Mouse (Mus musculus): ENCODE results near the gene Mixl1. TPM values are rescaled to one million over a fixed set of nuclear protein-coding genes. Genes with fewer than 3 reads are reported as not detected.

The Mixl1 gene
- not detected in 2 replicates for polyA plus RNA-seq (2012; rRNA removed)

DNA sequence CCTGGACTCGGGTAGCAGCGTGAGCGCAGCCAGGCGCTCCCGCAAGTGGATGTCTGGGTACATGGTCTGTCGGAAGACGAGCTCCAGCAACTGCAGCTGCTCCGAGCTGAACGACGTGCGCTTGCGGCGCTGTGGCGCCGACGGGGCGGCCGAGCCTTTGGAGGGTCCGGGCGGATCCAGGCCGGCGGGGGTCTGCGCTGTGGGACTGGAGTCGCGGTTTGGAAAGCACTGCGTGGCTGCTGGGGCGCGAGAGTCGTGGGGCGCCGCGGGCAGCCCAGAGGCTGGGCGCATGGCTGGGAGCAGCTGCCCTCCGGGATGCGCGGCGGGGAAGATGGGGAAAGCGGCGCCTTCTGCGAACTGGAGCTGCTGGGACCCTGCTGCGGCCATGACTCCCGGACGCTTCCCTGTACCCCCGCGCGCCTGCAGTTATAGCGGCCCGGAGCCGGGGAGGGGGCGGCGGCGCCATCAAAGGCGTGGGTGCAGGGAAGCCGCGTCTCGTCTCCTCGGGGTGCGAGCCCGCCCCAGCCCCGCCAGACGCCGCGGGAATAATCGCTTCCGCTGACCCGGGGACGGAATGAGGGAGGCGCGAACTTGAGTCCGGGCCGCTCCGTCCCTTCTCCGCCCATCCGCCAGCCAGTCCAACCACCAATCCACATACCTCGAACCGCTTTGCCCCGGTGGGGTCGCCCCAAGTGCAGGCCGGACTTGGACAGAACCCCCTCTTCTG lies at the start of gene Mixl1:
Gene Mixl1 (minus strand): TSS at position 409 of the 727 bp plus-strand sequence.
- Histone ChIP-seq H3K27me3 (ENCODE audit: control insufficient read depth, insufficient read depth, low read length) (peaks cover 15% of the 10 kb centered on the region), H3K36me3 (ENCODE audit: control insufficient read depth, insufficient read depth, low read length) (no peaks in the 10 kb centered on the region), H3K27ac (ENCODE audit: insufficient read depth, low read depth, low read length) (no peak within 1 kb of the TSS), H3K4me1 (ENCODE audit: control insufficient read depth, insufficient read depth, insufficient read length, low read length) (peaks cover 9% of the 10 kb centered on the region), H3K4me3 (ENCODE audit: low read depth, low read length) (peak within 1 kb of the TSS; percentile 55)
- TF ChIP-seq CTCF (IDR thresholded peaks at IDR 0.05; ENCODE audit: extremely low read depth, insufficient read length, insufficient replicate concordance, low read depth, low read length) (no peak), POLR2A (IDR thresholded peaks at IDR 0.05; ENCODE audit: low read depth, low read length) (no peak)
- WGBS = 3% methylated on average over 79 of the region's 79 CpGs

GRCm38 (mm10) chr1:180729231-180729630 lies 32.4 kb upstream of the Mixl1 start:
- WGBS = 47% methylated on average over 3 of the region's 3 CpGs
- no peak overlapping the region for H3K27ac ChIP-seq (ENCODE audit: insufficient read depth, low read depth, low read length)
- H3K27me3 ChIP-seq (ENCODE audit: control insufficient read depth, insufficient read depth, low read length) = no peaks in the 10 kb centered on the region
- TF ChIP-seq CTCF (IDR thresholded peaks at IDR 0.05; ENCODE audit: extremely low read depth, insufficient read length, insufficient replicate concordance, low read depth, low read length) (no peak), POLR2A (IDR thresholded peaks at IDR 0.05; ENCODE audit: low read depth, low read length) (no peak)
- H3K4me1 ChIP-seq (ENCODE audit: control insufficient read depth, insufficient read depth, insufficient read length, low read length) = peaks cover 4% of the 10 kb centered on the region; the same call in 1 of the 2 replicates
- H3K36me3 ChIP-seq (ENCODE audit: control insufficient read depth, insufficient read depth, low read length) = peaks cover 5% of the 10 kb centered on the region
- H3K4me3 ChIP-seq (ENCODE audit: low read depth, low read length) = no peak overlapping the region

- no peaks in the 10 kb centered on the region for H3K36me3 ChIP-seq (ENCODE audit: control insufficient read depth, insufficient read depth, low read length)
- WGBS = under 1% methylated on average over 42 of the region's 42 CpGs
- H3K27ac ChIP-seq (ENCODE audit: insufficient read depth, low read depth, low read length) = peak overlapping the region; percentile 87
Measured at GRCm38 (mm10) chr1:180726183-180726582, 29.3 kb upstream of the Mixl1 start.

GRCm38 (mm10) chr1:180725704-180726179 lies 28.9 kb upstream of the Mixl1 start, which contains the start of gene Acbd3:
TSS of gene Acbd3 (plus strand) at chr1:180726043.
- peaks cover 4% of the 10 kb centered on the region; the same call in 1 of the 2 replicates for H3K4me1 ChIP-seq (ENCODE audit: control insufficient read depth, insufficient read depth, insufficient read length, low read length)
- WGBS = under 1% methylated on average over 52 of the region's 52 CpGs
- peak within 1 kb of the TSS; percentile 90 for H3K4me3 ChIP-seq (ENCODE audit: low read depth, low read length)
- H3K27me3 ChIP-seq (ENCODE audit: control insufficient read depth, insufficient read depth, low read length) = no peaks in the 10 kb centered on the region
- no peaks in the 10 kb centered on the region for H3K36me3 ChIP-seq (ENCODE audit: control insufficient read depth, insufficient read depth, low read length)
- peak; percentile 94 for TF ChIP-seq POLR2A (IDR thresholded peaks at IDR 0.05; ENCODE audit: low read depth, low read length)
- TF ChIP-seq CTCF (IDR thresholded peaks at IDR 0.05; ENCODE audit: extremely low read depth, insufficient read length, insufficient replicate concordance, low read depth, low read length) = no peak
- peak within 1 kb of the TSS; percentile 87 for H3K27ac ChIP-seq (ENCODE audit: insufficient read depth, low read depth, low read length)

More at GRCm38 (mm10) chr1:180726183-180726582, 29.3 kb upstream of the Mixl1 start:
- H3K4me1 ChIP-seq (ENCODE audit: control insufficient read depth, insufficient read depth, insufficient read length, low read length) = peaks cover 4% of the 10 kb centered on the region; the same call in 1 of the 2 replicates
- TF ChIP-seq CTCF (IDR thresholded peaks at IDR 0.05; ENCODE audit: extremely low read depth, insufficient read length, insufficient replicate concordance, low read depth, low read length) (no peak), POLR2A (IDR thresholded peaks at IDR 0.05; ENCODE audit: low read depth, low read length) (no peak; the same call in 1 of the 2 replicates)
- H3K4me3 ChIP-seq (ENCODE audit: low read depth, low read length) = peak overlapping the region; percentile 90
- no peaks in the 10 kb centered on the region for H3K27me3 ChIP-seq (ENCODE audit: control insufficient read depth, insufficient read depth, low read length)

- no peaks in the 10 kb centered on the region for H3K36me3 ChIP-seq (ENCODE audit: control insufficient read depth, insufficient read depth, low read length)
- H3K4me3 ChIP-seq (ENCODE audit: low read depth, low read length) = no peak overlapping the region
- 38% methylated on average over 1 of the region's 1 CpGs for WGBS
- H3K27ac ChIP-seq (ENCODE audit: insufficient read depth, low read depth, low read length) = no peak overlapping the region
- no peaks in the 10 kb centered on the region for H3K27me3 ChIP-seq (ENCODE audit: control insufficient read depth, insufficient read depth, low read length)
- no peaks in the 10 kb centered on the region; the same call in 1 of the 2 replicates for H3K4me1 ChIP-seq (ENCODE audit: control insufficient read depth, insufficient read depth, insufficient read length, low read length)
- TF ChIP-seq CTCF (IDR thresholded peaks at IDR 0.05; ENCODE audit: extremely low read depth, insufficient read length, insufficient replicate concordance, low read depth, low read length) (no peak), POLR2A (IDR thresholded peaks at IDR 0.05; ENCODE audit: low read depth, low read length) (no peak)
Measured at GRCm38 (mm10) chr1:180723701-180724238, 26.9 kb upstream of the Mixl1 start.

GRCm38 (mm10) chr1:180722608-180723007 lies 25.8 kb upstream of the Mixl1 start:
- Histone ChIP-seq H3K4me3 (ENCODE audit: low read depth, low read length) (no peak overlapping the region), H3K4me1 (ENCODE audit: control insufficient read depth, insufficient read depth, insufficient read length, low read length) (no peaks in the 10 kb centered on the region; the same call in 1 of the 2 replicates), H3K27me3 (ENCODE audit: control insufficient read depth, insufficient read depth, low read length) (no peaks in the 10 kb centered on the region), H3K36me3 (ENCODE audit: control insufficient read depth, insufficient read depth, low read length) (no peaks in the 10 kb centered on the region), H3K27ac (ENCODE audit: insufficient read depth, low read depth, low read length) (no peak overlapping the region)
- TF ChIP-seq POLR2A (IDR thresholded peaks at IDR 0.05; ENCODE audit: low read depth, low read length) (no peak), CTCF (IDR thresholded peaks at IDR 0.05; ENCODE audit: extremely low read depth, insufficient read length, insufficient replicate concordance, low read depth, low read length) (no peak)
- 72% methylated on average over 1 of the region's 1 CpGs for WGBS
